Mouse (Mus musculus): ENCODE data around the gene Llcfc1. TPM values are rescaled to one million over a fixed set of nuclear protein-coding genes. Genes with fewer than 3 reads are reported as not detected.
A peak's percentile ranks its signal among the peaks of the same experiment; 100 is the strongest.

Gene Llcfc1
- not detected in 2 replicates for polyA plus RNA-seq (2015; fragmentation: Nextera tagmentation; extraction: Ambion mirVana)

DNA sequence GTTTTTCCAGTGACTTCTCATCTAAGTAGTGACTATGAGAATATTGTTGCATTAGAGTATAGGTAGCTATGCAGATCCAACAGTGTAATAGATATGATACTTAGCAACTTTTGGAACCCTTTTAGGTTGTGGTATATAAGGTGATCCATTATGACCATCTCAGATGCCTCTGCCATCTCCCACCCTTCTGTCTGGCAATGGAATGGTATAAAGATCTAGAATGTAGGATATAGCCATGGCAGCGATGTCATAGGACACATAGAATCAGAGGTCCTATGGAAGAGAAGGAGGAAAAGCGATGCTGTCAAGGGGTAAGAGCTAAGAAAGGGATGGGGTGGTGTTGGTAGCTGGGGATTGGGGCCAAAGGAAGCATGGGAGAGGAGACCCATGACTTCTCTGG lies at the start of gene Llcfc1:
Gene Llcfc1 (plus strand): TSS at position 301 of the 400 bp plus-strand sequence.
- Histone ChIP-seq H3K27me3 (ENCODE audit: control insufficient read depth, insufficient read depth, low read depth, low read length) (no peaks in the 10 kb centered on the region), H3K4me2 (ENCODE audit: low read length) (no peak within 1 kb of the TSS), H3K9ac (ENCODE audit: low read depth, low read length) (no peak within 1 kb of the TSS), H3K36me3 (ENCODE audit: control insufficient read depth, insufficient read depth, low read length) (no peaks in the 10 kb centered on the region), H3K4me1 (ENCODE audit: control insufficient read depth, insufficient read depth, low read length) (no peaks in the 10 kb centered on the region), H3K9me3 (replicated peaks; ENCODE audit: control insufficient read depth, low read length, poor library complexity, severe bottlenecking) (no peaks in the 10 kb centered on the region), H3K27ac (ENCODE audit: low read length) (no peak within 1 kb of the TSS), H3K4me3 (ENCODE audit: low read depth, low read length) (no peak within 1 kb of the TSS)
- WGBS: 94% methylated on average over 2 of the region's 2 CpGs
- ATAC-seq: no peak

DNA sequence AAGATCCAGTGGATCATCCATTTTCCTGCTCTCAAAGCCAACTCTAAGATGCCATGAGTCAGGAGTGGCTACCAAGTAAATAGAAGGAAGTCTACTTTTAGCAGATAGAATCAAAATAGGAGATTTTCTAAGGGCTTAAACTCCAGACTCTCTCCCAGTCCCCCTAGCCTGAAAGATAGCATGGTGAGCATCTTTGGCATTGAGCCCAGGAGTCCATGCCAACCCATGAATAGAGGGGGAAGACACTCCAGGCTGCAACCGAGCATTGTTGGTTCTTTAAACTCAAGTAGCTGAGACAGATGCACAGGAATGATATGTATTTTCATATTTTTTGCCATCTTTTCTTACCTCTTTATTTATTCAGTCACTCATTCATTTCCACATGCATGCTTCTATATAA lies 49.0 kb upstream of the Llcfc1 start:
- no peak for ATAC-seq
- no peaks in the 10 kb centered on the region for H3K27me3 ChIP-seq (ENCODE audit: control insufficient read depth, insufficient read depth, low read depth, low read length)
- 56% methylated on average over 1 of the region's 1 CpGs for WGBS

GRCm38 (mm10) chr6:41636178-41636577 lies 48.1 kb upstream of the Llcfc1 start, which contains the start of gene Trpv6:
TSS of gene Trpv6 (minus strand) at chr6:41636405.
- 21% methylated on average over 5 of the region's 5 CpGs for WGBS
- no peak for ATAC-seq
- Histone ChIP-seq H3K9ac (ENCODE audit: low read depth, low read length) (no peak within 1 kb of the TSS), H3K4me3 (ENCODE audit: low read depth, low read length) (no peak within 1 kb of the TSS), H3K4me1 (ENCODE audit: control insufficient read depth, insufficient read depth, low read length) (no peaks in the 10 kb centered on the region), H3K36me3 (ENCODE audit: control insufficient read depth, insufficient read depth, low read length) (no peaks in the 10 kb centered on the region), H3K27me3 (ENCODE audit: control insufficient read depth, insufficient read depth, low read depth, low read length) (no peaks in the 10 kb centered on the region), H3K4me2 (ENCODE audit: low read length) (no peak within 1 kb of the TSS), H3K27ac (ENCODE audit: low read length) (no peak within 1 kb of the TSS), H3K9me3 (replicated peaks; ENCODE audit: control insufficient read depth, low read length, poor library complexity, severe bottlenecking) (no peaks in the 10 kb centered on the region)

More for the DNA sequence above, 49.0 kb upstream of the Llcfc1 start:
- Histone ChIP-seq H3K27ac (ENCODE audit: low read length) (no peak overlapping the region), H3K4me1 (ENCODE audit: control insufficient read depth, insufficient read depth, low read length) (no peaks in the 10 kb centered on the region), H3K36me3 (ENCODE audit: control insufficient read depth, insufficient read depth, low read length) (no peaks in the 10 kb centered on the region), H3K4me2 (ENCODE audit: low read length) (no peak overlapping the region), H3K4me3 (ENCODE audit: low read depth, low read length) (no peak overlapping the region), H3K9ac (ENCODE audit: low read depth, low read length) (no peak overlapping the region), H3K9me3 (replicated peaks; ENCODE audit: control insufficient read depth, low read length, poor library complexity, severe bottlenecking) (no peaks in the 10 kb centered on the region)

DNA sequence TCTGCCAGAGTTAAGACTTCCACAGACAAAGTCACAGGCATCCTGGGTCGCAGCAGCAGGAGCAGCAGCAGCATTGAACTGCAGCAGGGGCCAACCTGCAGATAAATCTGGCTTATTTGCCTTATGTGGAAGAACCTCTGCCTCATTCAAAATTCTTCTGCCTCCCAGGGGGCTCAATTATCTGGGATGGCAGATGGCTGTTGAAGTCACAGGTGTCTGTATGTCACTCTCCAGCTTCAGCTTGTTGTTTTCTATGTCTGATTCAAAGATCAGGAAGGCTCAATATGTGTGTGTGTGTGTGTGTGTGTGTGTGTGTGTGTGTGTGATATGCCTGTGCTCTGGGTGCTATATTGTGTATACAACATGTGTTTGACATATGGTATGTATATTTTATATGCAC lies 46.8 kb upstream of the Llcfc1 start:
- Histone ChIP-seq H3K36me3 (ENCODE audit: control insufficient read depth, insufficient read depth, low read length) (no peaks in the 10 kb centered on the region), H3K4me2 (ENCODE audit: low read length) (no peak overlapping the region), H3K9me3 (replicated peaks; ENCODE audit: control insufficient read depth, low read length, poor library complexity, severe bottlenecking) (no peaks in the 10 kb centered on the region), H3K9ac (ENCODE audit: low read depth, low read length) (no peak overlapping the region), H3K4me3 (ENCODE audit: low read depth, low read length) (no peak overlapping the region), H3K27ac (ENCODE audit: low read length) (no peak overlapping the region), H3K4me1 (ENCODE audit: control insufficient read depth, insufficient read depth, low read length) (no peaks in the 10 kb centered on the region), H3K27me3 (ENCODE audit: control insufficient read depth, insufficient read depth, low read depth, low read length) (no peaks in the 10 kb centered on the region)
- WGBS: 8% methylated on average over 1 of the region's 1 CpGs
- peak; percentile 62 for ATAC-seq

DNA sequence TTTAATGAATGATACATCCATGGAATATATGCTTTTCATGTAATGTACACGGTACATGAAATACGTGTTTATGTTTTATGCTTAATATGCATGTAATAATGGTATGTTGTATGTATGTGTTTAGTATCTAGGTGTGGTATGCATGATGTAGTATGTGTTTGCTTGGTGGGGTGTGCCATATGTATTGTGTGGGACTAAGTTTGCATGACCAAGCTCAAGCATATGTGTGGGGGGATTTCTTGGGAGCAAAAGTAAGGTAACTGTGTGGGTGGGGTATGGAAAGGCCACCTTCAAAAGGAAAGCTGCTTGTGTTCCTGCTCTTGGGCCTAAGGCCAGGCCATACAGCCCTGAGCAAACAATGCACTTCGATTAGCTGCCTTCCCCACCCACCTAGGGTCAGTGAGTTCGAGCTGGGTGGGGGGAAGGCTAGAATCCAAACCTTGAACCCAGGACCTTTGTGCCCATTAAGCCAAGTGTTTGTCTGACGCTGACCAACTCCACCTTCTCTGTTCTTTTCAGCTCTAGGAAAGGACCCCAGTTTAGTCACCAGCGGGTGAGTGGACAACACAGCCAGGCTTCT lies 46.2 kb upstream of the Llcfc1 start:
- H3K9ac ChIP-seq (ENCODE audit: low read depth, low read length): no peak overlapping the region
- H3K36me3 ChIP-seq (ENCODE audit: control insufficient read depth, insufficient read depth, low read length): no peaks in the 10 kb centered on the region
- no peak overlapping the region for H3K27ac ChIP-seq (ENCODE audit: low read length)
- no peaks in the 10 kb centered on the region for H3K4me1 ChIP-seq (ENCODE audit: control insufficient read depth, insufficient read depth, low read length)
- WGBS: 79% methylated on average over 6 of the region's 6 CpGs
- H3K4me2 ChIP-seq (ENCODE audit: low read length): no peak overlapping the region
- no peak; the same call in 1 of the 2 replicates for ATAC-seq
- H3K9me3 ChIP-seq (replicated peaks; ENCODE audit: control insufficient read depth, low read length, poor library complexity, severe bottlenecking): no peaks in the 10 kb centered on the region
- no peak overlapping the region for H3K4me3 ChIP-seq (ENCODE audit: low read depth, low read length)
- H3K27me3 ChIP-seq (ENCODE audit: control insufficient read depth, insufficient read depth, low read depth, low read length): no peaks in the 10 kb centered on the region

- Histone ChIP-seq H3K4me1 (ENCODE audit: control insufficient read depth, insufficient read depth, low read length) (no peaks in the 10 kb centered on the region), H3K27ac (ENCODE audit: low read length) (no peak overlapping the region), H3K27me3 (ENCODE audit: control insufficient read depth, insufficient read depth, low read depth, low read length) (no peaks in the 10 kb centered on the region), H3K4me3 (ENCODE audit: low read depth, low read length) (no peak overlapping the region), H3K4me2 (ENCODE audit: low read length) (no peak overlapping the region), H3K36me3 (ENCODE audit: control insufficient read depth, insufficient read depth, low read length) (no peaks in the 10 kb centered on the region), H3K9me3 (replicated peaks; ENCODE audit: control insufficient read depth, low read length, poor library complexity, severe bottlenecking) (no peaks in the 10 kb centered on the region), H3K9ac (ENCODE audit: low read depth, low read length) (no peak overlapping the region)
- ATAC-seq: no peak
- 55% methylated on average over 3 of the region's 3 CpGs for WGBS
These were observed 43.8 kb upstream of the Llcfc1 start for GRCm38 (mm10) chr6:41640449-41640848.

DNA sequence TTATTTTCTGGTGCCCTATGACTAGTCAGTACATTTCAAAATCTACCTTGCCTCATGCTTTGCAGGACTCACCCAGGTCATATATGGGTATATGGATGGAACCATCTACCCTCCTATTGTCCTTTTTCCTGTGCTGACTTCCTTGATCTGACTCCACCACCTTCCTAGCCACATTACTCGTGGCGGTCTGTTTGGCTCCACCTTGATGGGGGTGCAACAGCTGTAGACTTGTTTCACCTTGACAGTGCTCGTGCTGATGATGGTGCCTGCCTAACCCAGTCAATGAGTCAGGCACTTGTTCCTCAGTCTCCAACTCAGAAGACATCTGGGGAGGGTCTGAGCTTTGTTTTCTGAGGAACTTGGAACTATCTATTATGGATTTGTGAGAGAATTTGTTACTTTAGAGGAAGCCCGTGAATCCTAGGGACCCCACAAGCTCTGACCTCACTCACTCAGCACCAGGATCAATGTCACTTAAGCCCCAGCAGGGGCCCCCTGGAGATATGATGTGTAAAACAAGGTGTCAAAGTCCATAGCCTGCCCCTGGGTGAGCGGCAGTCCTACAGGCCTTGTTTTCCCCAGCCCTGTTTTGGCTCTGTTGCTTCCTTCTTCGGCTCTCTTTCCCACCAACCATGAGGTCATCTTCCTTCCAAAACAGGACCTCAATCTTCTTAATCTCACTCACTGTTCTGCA lies 42.9 kb upstream of the Llcfc1 start:
- no peak overlapping the region for H3K27ac ChIP-seq (ENCODE audit: low read length)
- H3K27me3 ChIP-seq (ENCODE audit: control insufficient read depth, insufficient read depth, low read depth, low read length): no peaks in the 10 kb centered on the region
- H3K4me2 ChIP-seq (ENCODE audit: low read length): no peak overlapping the region
- no peak overlapping the region for H3K4me3 ChIP-seq (ENCODE audit: low read depth, low read length)
- no peaks in the 10 kb centered on the region for H3K4me1 ChIP-seq (ENCODE audit: control insufficient read depth, insufficient read depth, low read length)
- no peak overlapping the region for H3K9ac ChIP-seq (ENCODE audit: low read depth, low read length)
- no peaks in the 10 kb centered on the region for H3K9me3 ChIP-seq (replicated peaks; ENCODE audit: control insufficient read depth, low read length, poor library complexity, severe bottlenecking)
- no peaks in the 10 kb centered on the region for H3K36me3 ChIP-seq (ENCODE audit: control insufficient read depth, insufficient read depth, low read length)
- ATAC-seq: no peak
- WGBS: 84% methylated on average over 6 of the region's 6 CpGs

GRCm38 (mm10) chr6:41642765-41643164 lies 41.5 kb upstream of the Llcfc1 start:
- no peak for ATAC-seq
- H3K9ac ChIP-seq (ENCODE audit: low read depth, low read length): no peak overlapping the region
- no peaks in the 10 kb centered on the region for H3K27me3 ChIP-seq (ENCODE audit: control insufficient read depth, insufficient read depth, low read depth, low read length)
- no peaks in the 10 kb centered on the region for H3K36me3 ChIP-seq (ENCODE audit: control insufficient read depth, insufficient read depth, low read length)
- 95% methylated on average over 4 of the region's 4 CpGs for WGBS
- no peaks in the 10 kb centered on the region for H3K9me3 ChIP-seq (replicated peaks; ENCODE audit: control insufficient read depth, low read length, poor library complexity, severe bottlenecking)
- no peak overlapping the region for H3K4me2 ChIP-seq (ENCODE audit: low read length)
- H3K4me3 ChIP-seq (ENCODE audit: low read depth, low read length): no peak overlapping the region
- no peaks in the 10 kb centered on the region for H3K4me1 ChIP-seq (ENCODE audit: control insufficient read depth, insufficient read depth, low read length)
- H3K27ac ChIP-seq (ENCODE audit: low read length): no peak overlapping the region

- ATAC-seq: no peak
- H3K27ac ChIP-seq (ENCODE audit: low read length): no peak overlapping the region
- no peaks in the 10 kb centered on the region for H3K9me3 ChIP-seq (replicated peaks; ENCODE audit: control insufficient read depth, low read length, poor library complexity, severe bottlenecking)
- H3K27me3 ChIP-seq (ENCODE audit: control insufficient read depth, insufficient read depth, low read depth, low read length): no peaks in the 10 kb centered on the region
- no peaks in the 10 kb centered on the region for H3K36me3 ChIP-seq (ENCODE audit: control insufficient read depth, insufficient read depth, low read length)
- no peak overlapping the region for H3K9ac ChIP-seq (ENCODE audit: low read depth, low read length)
- no peak overlapping the region for H3K4me3 ChIP-seq (ENCODE audit: low read depth, low read length)
- no peak overlapping the region for H3K4me2 ChIP-seq (ENCODE audit: low read length)
- WGBS: 87% methylated on average over 3 of the region's 3 CpGs
- H3K4me1 ChIP-seq (ENCODE audit: control insufficient read depth, insufficient read depth, low read length): no peaks in the 10 kb centered on the region
These were observed 41.0 kb upstream of the Llcfc1 start for GRCm38 (mm10) chr6:41643227-41643626.
